Mouse (Mus musculus) E14TG2a.4 (cell line): ENCODE results near the gene Apoa4.

Experiments
- H3K27me3 ChIP-seq: 2 replicates; pipeline ENCODE4 v1.6.1; 2014; ENCODE audit warnings: low read length, control low read depth; ENCODE audit not compliant: insufficient read depth
- H3K36me3 ChIP-seq: 2 replicates; pipeline ENCODE4 v1.6.1; 2014; ENCODE audit warnings: low read length, control low read depth; ENCODE audit not compliant: insufficient read depth
- H3K4me1 ChIP-seq: replicated peaks from 2 replicates; pipeline ENCODE4 v1.6.1; 2014; ENCODE audit warnings: low read depth, low read length, control low read depth
- H3K4me3 ChIP-seq: replicated peaks from 2 replicates; pipeline ENCODE4 v1.5.1; 2014; ENCODE audit warnings: mild to moderate bottlenecking, low read length
- H3K9me3 ChIP-seq: 2 replicates; pipeline ENCODE4 v1.6.1; 2014; ENCODE audit warnings: low read length, control low read depth
- CTCF ChIP-seq: conservative IDR thresholded peaks from 2 replicates; pipeline ENCODE4 v1.5.1; 2014; ENCODE audit warnings: low read length
- NANOG ChIP-seq: IDR thresholded peaks from 2 replicates; pipeline ENCODE4 v1.6.1; 2014; ENCODE audit warnings: borderline replicate concordance, low read length, mixed read lengths
- POU5F1 ChIP-seq: IDR thresholded peaks from 2 replicates; pipeline ENCODE4 v1.6.1; 2014; ENCODE audit warnings: low read length, borderline replicate concordance

The Apoa4 gene

GRCm38 (mm10) chr9:46272677-46273454 is 32.4 kb downstream of the Apoa4 start, which contains the start of gene Zpr1:
Gene Zpr1, plus strand, starts transcription at chr9:46273064.
- Histone ChIP-seq H3K4me3 (peak within 1 kb of the TSS; percentile 95), H3K9me3 (no peaks in the 10 kb centered on the region), H3K36me3 (peaks cover 37% of the 10 kb centered on the region), H3K4me1 (peaks cover 38% of the 10 kb centered on the region), H3K27me3 (peaks cover 33% of the 10 kb centered on the region)
- TF ChIP-seq POU5F1: no peak
- TF ChIP-seq NANOG: no peak
- TF ChIP-seq CTCF: peak; percentile 21; the same call in 1 of the 2 replicates

DNA sequence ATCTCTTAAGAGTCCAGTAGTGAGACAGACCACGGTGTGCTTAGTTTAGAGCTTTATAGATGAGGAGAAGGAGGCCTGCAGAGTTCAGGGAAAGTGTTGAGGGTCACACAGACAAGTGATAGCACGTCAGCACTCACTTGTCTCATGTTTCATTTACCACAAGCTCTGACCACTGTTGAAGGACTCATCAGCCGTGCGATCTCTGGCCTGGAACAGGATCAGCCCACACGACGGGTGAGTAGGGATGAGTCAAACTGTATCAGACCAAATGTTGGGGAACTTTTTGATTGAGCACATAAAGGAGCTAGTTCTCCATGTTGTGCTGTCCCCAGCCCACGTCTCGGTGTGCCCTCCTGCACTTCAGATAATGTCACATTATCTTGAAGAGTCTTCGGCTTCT is 34.0 kb downstream of the Apoa4 start:
- Histone ChIP-seq H3K4me3 (peak overlapping the region; percentile 95), H3K9me3 (no peaks in the 10 kb centered on the region), H3K27me3 (peaks cover 17% of the 10 kb centered on the region), H3K4me1 (peaks cover 35% of the 10 kb centered on the region), H3K36me3 (peaks cover 52% of the 10 kb centered on the region)
- TF ChIP-seq CTCF: no peak
- no peak for TF ChIP-seq NANOG
- TF ChIP-seq POU5F1: no peak

DNA sequence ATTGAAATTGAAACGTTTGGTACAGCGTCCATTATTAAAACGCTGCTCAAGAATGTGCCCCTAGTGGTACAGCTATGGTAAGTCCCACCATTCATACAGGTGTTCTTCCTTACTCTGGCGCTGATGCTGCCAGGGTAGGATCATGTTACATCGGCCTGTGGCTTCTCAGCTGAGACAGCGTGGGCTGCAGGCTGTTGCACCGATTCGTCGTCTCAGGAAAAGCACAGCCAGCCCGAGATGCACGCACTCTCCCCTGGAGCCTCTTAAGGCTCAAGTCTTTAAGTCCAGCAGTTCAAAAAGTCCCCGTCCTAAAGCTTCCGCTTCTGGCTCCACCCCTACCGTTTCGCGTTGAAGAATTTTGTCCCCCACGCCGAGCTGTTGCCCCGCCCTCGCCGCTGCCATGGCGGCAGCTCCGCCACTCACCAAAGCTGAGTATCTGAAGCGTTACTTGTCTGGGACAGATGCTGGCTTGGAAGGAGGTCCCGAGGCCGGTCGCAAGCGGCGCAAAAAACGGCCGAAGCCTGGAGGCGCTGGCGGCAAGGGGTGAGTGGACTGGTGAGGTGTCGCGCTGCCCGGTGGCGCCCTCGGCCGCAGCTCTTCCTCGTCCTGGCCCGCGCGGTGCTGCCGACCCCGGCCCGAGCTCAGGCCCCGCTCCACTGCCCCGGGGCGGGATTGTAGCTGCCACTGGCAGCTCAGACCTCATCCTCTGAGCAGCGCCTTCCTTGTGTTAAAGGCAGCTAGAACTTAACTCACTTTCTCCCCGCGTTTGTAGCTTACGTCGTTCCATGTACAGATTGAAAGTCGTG is 42.3 kb downstream of the Apoa4 start, which contains the start of gene Bud13:
Bud13 (plus strand) TSS at position 378 of the 806 bp plus-strand sequence.
- H3K36me3 ChIP-seq: peaks cover 68% of the 10 kb centered on the region
- TF ChIP-seq CTCF (peak; percentile 64), POU5F1 (no peak), NANOG (no peak)
- H3K4me1 ChIP-seq: peaks cover 30% of the 10 kb centered on the region
- H3K4me3 ChIP-seq: peak within 1 kb of the TSS; percentile 97
- no peaks in the 10 kb centered on the region for H3K27me3 ChIP-seq
- H3K9me3 ChIP-seq: no peaks in the 10 kb centered on the region
